Mouse (Mus musculus): Measurements from ENCODE around the gene Sgo2a. TPM values are rescaled to one million over a fixed set of nuclear protein-coding genes. Genes with fewer than 3 reads are reported as not detected.

Sgo2a gene
- polyA plus RNA-seq (2015; fragmentation: Nextera tagmentation; extraction: Ambion mirVana): 24.7 and 25.4 TPM in 2 replicates

GRCm38 (mm10) chr1:57995432-57996132 is at the start of gene Sgo2a:
TSS of gene Sgo2a (plus strand) at chr1:57995971.
- Histone ChIP-seq H3K27ac (peak within 1 kb of the TSS; percentile 85), H3K4me1 (peaks cover 25% of the 10 kb centered on the region), H3K9ac (peak within 1 kb of the TSS; percentile 83), H3K36me3 (peaks cover 3% of the 10 kb centered on the region; the same call in 1 of the 2 replicates), H3K9me3 (no peaks in the 10 kb centered on the region), H3K27me3 (no peaks in the 10 kb centered on the region), H3K4me3 (peak within 1 kb of the TSS; percentile 83), H3K4me2 (peak within 1 kb of the TSS; percentile 77)
- WGBS: 7% methylated on average over 30 of the region's 30 CpGs
- ATAC-seq (ENCODE audit: borderline replicate concordance, extremely low read depth, low FRiP score, low TSS enrichment): peak; percentile 97

GRCm38 (mm10) chr1:57947552-57948347 is 48.0 kb upstream of the Sgo2a start:
- no peak for ATAC-seq (ENCODE audit: borderline replicate concordance, extremely low read depth, low FRiP score, low TSS enrichment)
- H3K9me3 ChIP-seq: no peaks in the 10 kb centered on the region
- H3K9ac ChIP-seq: no peak overlapping the region
- 16% methylated on average over 2 of the region's 2 CpGs for WGBS
- peaks cover 25% of the 10 kb centered on the region for H3K36me3 ChIP-seq
- H3K27ac ChIP-seq: peak overlapping the region; percentile 76
- no peak overlapping the region for H3K4me3 ChIP-seq
- H3K27me3 ChIP-seq: no peaks in the 10 kb centered on the region
- H3K4me1 ChIP-seq: peaks cover 18% of the 10 kb centered on the region
- no peak overlapping the region for H3K4me2 ChIP-seq

- H3K4me2 ChIP-seq: no peak overlapping the region
- no peaks in the 10 kb centered on the region for H3K9me3 ChIP-seq
- WGBS: 9% methylated on average over 1 of the region's 1 CpGs
- H3K36me3 ChIP-seq: peaks cover 20% of the 10 kb centered on the region; the same call in 1 of the 2 replicates
- H3K4me1 ChIP-seq: peaks cover 18% of the 10 kb centered on the region
- H3K27me3 ChIP-seq: no peaks in the 10 kb centered on the region
- H3K9ac ChIP-seq: no peak overlapping the region
- no peak overlapping the region for H3K27ac ChIP-seq
- no peak overlapping the region for H3K4me3 ChIP-seq
- ATAC-seq (ENCODE audit: borderline replicate concordance, extremely low read depth, low FRiP score, low TSS enrichment): no peak
Observed at GRCm38 (mm10) chr1:57949195-57949594, 46.6 kb upstream of the Sgo2a start.

GRCm38 (mm10) chr1:57949716-57950115 is 46.1 kb upstream of the Sgo2a start:
- H3K9ac ChIP-seq: no peak overlapping the region
- no peak for ATAC-seq (ENCODE audit: borderline replicate concordance, extremely low read depth, low FRiP score, low TSS enrichment)
- H3K27ac ChIP-seq: no peak overlapping the region

DNA sequence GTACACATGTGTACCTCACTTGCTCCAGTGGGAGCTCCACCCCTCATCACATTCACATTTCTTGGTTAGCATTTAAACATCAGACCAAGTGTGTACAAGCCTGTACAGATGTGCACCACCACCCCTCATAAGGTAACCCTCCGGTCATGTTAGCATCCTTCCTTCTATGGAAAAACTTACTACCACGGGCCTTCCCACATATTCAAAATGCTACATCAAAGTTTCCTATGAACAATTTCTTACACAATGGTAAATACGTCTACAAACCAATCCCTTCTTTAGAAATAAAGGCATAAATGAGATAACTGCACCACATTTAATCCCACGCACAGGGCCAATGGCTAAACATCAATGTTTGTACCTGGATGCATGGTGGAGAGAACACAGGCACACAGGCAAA is 43.3 kb upstream of the Sgo2a start:
- no peaks in the 10 kb centered on the region for H3K27me3 ChIP-seq
- H3K4me2 ChIP-seq: no peak overlapping the region
- no peak overlapping the region for H3K9ac ChIP-seq
- 92% methylated on average over 4 of the region's 4 CpGs for WGBS
- peaks cover 22% of the 10 kb centered on the region for H3K36me3 ChIP-seq
- no peak for ATAC-seq (ENCODE audit: borderline replicate concordance, extremely low read depth, low FRiP score, low TSS enrichment)
- H3K4me1 ChIP-seq: peaks cover 12% of the 10 kb centered on the region
- no peak overlapping the region for H3K4me3 ChIP-seq
- no peak overlapping the region for H3K27ac ChIP-seq
- H3K9me3 ChIP-seq: no peaks in the 10 kb centered on the region

More at GRCm38 (mm10) chr1:57949716-57950115, 46.1 kb upstream of the Sgo2a start:
- Histone ChIP-seq H3K27me3 (no peaks in the 10 kb centered on the region), H3K36me3 (peaks cover 21% of the 10 kb centered on the region), H3K4me3 (no peak overlapping the region), H3K4me2 (no peak overlapping the region), H3K4me1 (peaks cover 18% of the 10 kb centered on the region), H3K9me3 (no peaks in the 10 kb centered on the region)
- 88% methylated on average over 5 of the region's 5 CpGs for WGBS

- peaks cover 26% of the 10 kb centered on the region for H3K36me3 ChIP-seq
- no peaks in the 10 kb centered on the region for H3K27me3 ChIP-seq
- no peak overlapping the region for H3K9ac ChIP-seq
- H3K4me1 ChIP-seq: 0 out of 2 replicates have a peak, but pooled peaks cover 3% of the 10 kb centered on the region
- H3K4me2 ChIP-seq: no peak overlapping the region
- 0 out of 2 replicates have a peak overlapping the region, but pooled peaks have one; percentile 5 for H3K27ac ChIP-seq
- no peak for ATAC-seq (ENCODE audit: borderline replicate concordance, extremely low read depth, low FRiP score, low TSS enrichment)
- 82% methylated on average over 16 of the region's 16 CpGs for WGBS
- no peak overlapping the region for H3K4me3 ChIP-seq
- H3K9me3 ChIP-seq: no peaks in the 10 kb centered on the region
Observed at GRCm38 (mm10) chr1:57953586-57954375, 42.0 kb upstream of the Sgo2a start.

- Histone ChIP-seq H3K9ac (no peak overlapping the region), H3K4me2 (no peak overlapping the region), H3K36me3 (peaks cover 32% of the 10 kb centered on the region), H3K4me3 (no peak overlapping the region), H3K27me3 (no peaks in the 10 kb centered on the region), H3K27ac (no peak overlapping the region), H3K4me1 (no peaks in the 10 kb centered on the region), H3K9me3 (no peaks in the 10 kb centered on the region)
- no peak for ATAC-seq (ENCODE audit: borderline replicate concordance, extremely low read depth, low FRiP score, low TSS enrichment)
- WGBS: 65% methylated on average over 5 of the region's 5 CpGs
Observed at GRCm38 (mm10) chr1:57954376-57954765, 41.4 kb upstream of the Sgo2a start.

GRCm38 (mm10) chr1:57955774-57956173 is 40.0 kb upstream of the Sgo2a start:
- 88% methylated on average over 1 of the region's 1 CpGs for WGBS
- Histone ChIP-seq H3K9me3 (no peaks in the 10 kb centered on the region), H3K27ac (no peak overlapping the region), H3K36me3 (peaks cover 34% of the 10 kb centered on the region), H3K27me3 (no peaks in the 10 kb centered on the region), H3K9ac (no peak overlapping the region), H3K4me1 (no peaks in the 10 kb centered on the region), H3K4me3 (no peak overlapping the region), H3K4me2 (no peak overlapping the region)
- no peak for ATAC-seq (ENCODE audit: borderline replicate concordance, extremely low read depth, low FRiP score, low TSS enrichment)

DNA sequence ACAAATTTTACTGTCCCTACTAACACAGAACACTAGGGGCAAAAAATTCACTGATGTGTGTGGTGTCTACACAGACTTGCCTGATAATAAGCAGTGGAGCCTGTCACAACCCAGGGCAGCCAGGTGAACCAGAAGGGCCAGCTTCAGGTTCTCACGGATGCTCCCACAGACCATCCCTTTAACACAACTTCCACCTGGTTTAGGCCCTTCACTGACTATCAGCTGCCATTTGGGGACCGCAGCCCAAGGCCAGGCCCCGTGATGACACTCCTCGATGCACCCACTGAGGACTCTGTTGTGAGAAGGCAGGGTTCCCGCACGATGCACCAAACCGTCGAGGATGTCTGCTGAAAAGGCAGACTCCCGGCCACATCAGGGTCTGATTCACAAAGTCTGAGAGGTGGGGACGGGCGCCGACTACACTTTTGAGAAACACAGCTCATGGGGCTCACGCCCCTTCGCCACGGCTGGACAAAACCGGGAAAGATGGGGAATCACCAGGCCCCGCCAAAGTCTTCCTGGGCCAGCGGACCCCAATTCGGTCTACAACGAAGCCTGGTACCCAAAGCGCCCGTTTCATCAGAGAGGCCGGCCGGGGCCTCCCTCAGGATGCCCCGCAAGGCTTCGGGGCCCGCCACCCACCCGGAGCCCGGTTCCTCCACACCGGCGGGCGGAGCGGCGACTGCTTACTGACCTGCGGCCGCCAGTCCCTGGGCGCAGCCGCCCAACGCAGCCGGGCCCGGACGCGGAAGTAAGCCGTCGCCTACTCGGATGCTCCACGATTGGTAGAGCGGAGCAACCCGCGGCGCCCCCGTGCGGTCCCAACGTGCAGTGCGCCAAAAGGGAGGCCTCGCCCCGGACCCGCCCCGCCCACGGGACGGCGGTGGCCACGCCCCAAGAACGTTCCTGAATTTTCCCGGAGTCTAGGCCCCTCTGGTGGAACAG is 26.2 kb upstream of the Sgo2a start:
- H3K27me3 ChIP-seq: no peaks in the 10 kb centered on the region
- H3K9me3 ChIP-seq: no peaks in the 10 kb centered on the region
- peak overlapping the region; percentile 75 for H3K27ac ChIP-seq
- ATAC-seq (ENCODE audit: borderline replicate concordance, extremely low read depth, low FRiP score, low TSS enrichment): peak; percentile 98
- H3K36me3 ChIP-seq: peaks cover 11% of the 10 kb centered on the region; the same call in 1 of the 2 replicates
- H3K4me3 ChIP-seq: peak overlapping the region; percentile 92
- WGBS: under 1% methylated on average over 65 of the region's 65 CpGs
- peak overlapping the region; percentile 98 for H3K9ac ChIP-seq
- peaks cover 12% of the 10 kb centered on the region for H3K4me1 ChIP-seq
- H3K4me2 ChIP-seq: peak overlapping the region; percentile 90

GRCm38 (mm10) chr1:57971588-57971987 is 24.2 kb upstream of the Sgo2a start:
- Histone ChIP-seq H3K27me3 (no peaks in the 10 kb centered on the region), H3K4me2 (no peak overlapping the region), H3K27ac (no peak overlapping the region), H3K4me3 (no peak overlapping the region), H3K4me1 (peaks cover 12% of the 10 kb centered on the region), H3K9me3 (no peaks in the 10 kb centered on the region), H3K9ac (no peak overlapping the region), H3K36me3 (no peaks in the 10 kb centered on the region)
- ATAC-seq (ENCODE audit: borderline replicate concordance, extremely low read depth, low FRiP score, low TSS enrichment): no peak
- WGBS: 71% methylated on average over 2 of the region's 2 CpGs

GRCm38 (mm10) chr1:57976860-57977259 is 18.9 kb upstream of the Sgo2a start:
- Histone ChIP-seq H3K36me3 (no peaks in the 10 kb centered on the region), H3K4me2 (no peak overlapping the region), H3K27me3 (no peaks in the 10 kb centered on the region), H3K9me3 (no peaks in the 10 kb centered on the region), H3K4me3 (no peak overlapping the region), H3K4me1 (no peaks in the 10 kb centered on the region), H3K27ac (no peak overlapping the region), H3K9ac (no peak overlapping the region)
- WGBS: 84% methylated on average over 3 of the region's 3 CpGs
- no peak for ATAC-seq (ENCODE audit: borderline replicate concordance, extremely low read depth, low FRiP score, low TSS enrichment)

Measured in lung, embryonic 15.5 days (tissue).